In genomic region chr11:22857705-22858440, GRCm38 (mm10) we compare ENCODE assay signal across 8 mouse cellular contexts. TPM values are rescaled to one million over a fixed set of nuclear protein-coding genes. Genes with fewer than 3 reads are reported as not detected.
A peak's percentile ranks its signal among the peaks of the same experiment; 100 is the strongest.
DNase-seq lines count a peak whose midpoint lies in the region; ATAC-seq lines count a peak whose summit lies in the region.

No protein-coding gene starts in this region.

- H3K36me3 ChIP-seq in forebrain, embryonic 15.5 days = no peaks in the 10 kb centered on the region
- no peaks in the 10 kb centered on the region for H3K36me3 ChIP-seq in limb, embryonic 11.5 days (ENCODE audit: control insufficient read depth, insufficient read depth, low read length)
- H3K36me3 ChIP-seq in midbrain, embryonic 16.5 days (ENCODE audit: control insufficient read depth, insufficient read depth, low read length) = no peaks in the 10 kb centered on the region

- H3K27me3 ChIP-seq in forebrain, embryonic 15.5 days = peaks cover 44% of the 10 kb centered on the region
- peaks cover 24% of the 10 kb centered on the region for H3K27me3 ChIP-seq in limb, embryonic 11.5 days (ENCODE audit: control insufficient read depth, insufficient read depth, low read length)
- H3K27me3 ChIP-seq in midbrain, embryonic 16.5 days (ENCODE audit: control insufficient read depth, insufficient read depth, low read depth, low read length) = peaks cover 36% of the 10 kb centered on the region

- 16% methylated on average over 25 of the region's 25 CpGs for WGBS in forebrain, embryonic 15.5 days
- WGBS in limb, embryonic 11.5 days = 18% methylated on average over 25 of the region's 25 CpGs
- WGBS in midbrain, embryonic 16.5 days = 13% methylated on average over 25 of the region's 25 CpGs

- peak; percentile 60 for DNase-seq in adrenal gland, postnatal 10 days
- DNase-seq in adrenal gland, adult 8-10 months = no peak
- peak; percentile 43 for DNase-seq in limb, embryonic 11.5 days (ENCODE audit: low spot score)
- no peak for DNase-seq in ovary, adult 18-20 months (ENCODE audit: low spot score)
- DNase-seq in gastrocnemius, postnatal 10 days = no peak

- H3K9ac ChIP-seq in forebrain, embryonic 15.5 days (replicated peaks) = peak overlapping the region; percentile 47; the same call in 1 of the 2 replicates
- H3K9ac ChIP-seq in limb, embryonic 11.5 days (ENCODE audit: low read length) = no peak overlapping the region
- no peak overlapping the region; the same call in 1 of the 2 replicates for H3K9ac ChIP-seq in midbrain, embryonic 16.5 days (ENCODE audit: low read depth, low read length)

- no peak overlapping the region for H3K27ac ChIP-seq in forebrain, embryonic 15.5 days (replicated peaks)
- H3K27ac ChIP-seq in limb, embryonic 11.5 days (replicated peaks; ENCODE audit: low read depth, low read length) = no peak overlapping the region
- H3K27ac ChIP-seq in midbrain, embryonic 16.5 days (ENCODE audit: low read length) = no peak overlapping the region

- H3K9me3 ChIP-seq in forebrain, embryonic 15.5 days = no peaks in the 10 kb centered on the region
- no peaks in the 10 kb centered on the region for H3K9me3 ChIP-seq in limb, embryonic 11.5 days (ENCODE audit: control insufficient read depth, low read length)
- H3K9me3 ChIP-seq in midbrain, embryonic 16.5 days (replicated peaks; ENCODE audit: control insufficient read depth, low read length, poor library complexity, severe bottlenecking) = no peaks in the 10 kb centered on the region

- peak overlapping the region; percentile 56 for H3K4me3 ChIP-seq in forebrain, embryonic 15.5 days
- peak overlapping the region; percentile 62 for H3K4me3 ChIP-seq in limb, embryonic 11.5 days (ENCODE audit: low read depth, low read length)
- peak overlapping the region; percentile 82 for H3K4me3 ChIP-seq in midbrain, embryonic 16.5 days (ENCODE audit: low read depth, low read length)

- peak; percentile 6 for ATAC-seq in CD4-positive, CD25-positive, alpha-beta regulatory T cell, adult 4 months
- ATAC-seq in forebrain, embryonic 15.5 days (replicated peaks) = no peak
- no peak for ATAC-seq in limb, embryonic 11.5 days (ENCODE audit: insufficient number of reproducible peaks, low FRiP score, low TSS enrichment, low read depth)
- no peak for ATAC-seq in midbrain, embryonic 16.5 days

- H3K4me2 ChIP-seq in forebrain, embryonic 15.5 days (replicated peaks) = peak overlapping the region; percentile 100
- peak overlapping the region; percentile 92 for H3K4me2 ChIP-seq in limb, embryonic 11.5 days (ENCODE audit: low read depth, severe bottlenecking)
- H3K4me2 ChIP-seq in midbrain, embryonic 16.5 days (ENCODE audit: low read length) = peak overlapping the region; percentile 100

- H3K4me1 ChIP-seq in forebrain, embryonic 15.5 days = peaks cover 26% of the 10 kb centered on the region
- H3K4me1 ChIP-seq in limb, embryonic 11.5 days (ENCODE audit: control insufficient read depth, insufficient read depth, low read length) = no peaks in the 10 kb centered on the region; the same call in 1 of the 2 replicates
- H3K4me1 ChIP-seq in midbrain, embryonic 16.5 days (ENCODE audit: control insufficient read depth, insufficient read depth, low read length) = peaks cover 17% of the 10 kb centered on the region

RNA-seq across cellular contexts. Expression of gene B3gnt2, which starts 2.9 kb away (rescaled TPM):
- total RNA-seq in adrenal gland, postnatal 10 days (2021) = 10 to 100 TPM; 30.1 to 36.3 TPM
- 100 to 1,000 TPM in 1 of 4 experiments, 10 to 100 TPM in 3; 55.0 to 101 (median 68.4) TPM for total RNA-seq in adrenal gland, adult 8-10 months (2022)
- 10 to 100 TPM in 1 of 2 experiments, 1 to 10 TPM in 1; 7.0 to 16.4 TPM for polyA plus RNA-seq in CD4-positive, CD25-positive, alpha-beta regulatory T cell, adult 4 months (2017; shearing (Covaris generic))
- 1.9 and 2.3 TPM in 2 replicates for polyA plus RNA-seq in forebrain, embryonic 15.5 days (2015; fragmentation: Nextera tagmentation; extraction: Ambion mirVana)
- polyA plus RNA-seq in limb, embryonic 11.5 days (2014; fragmentation: Nextera tagmentation; extraction: Ambion mirVana) = 2.9 and 3.0 TPM in 2 replicates
- 1.6 and 3.5 TPM in 2 replicates for polyA plus RNA-seq in midbrain, embryonic 16.5 days (2015; fragmentation: Nextera tagmentation; extraction: Ambion mirVana)
- total RNA-seq in gastrocnemius, postnatal 10 days (2021) = 1 to 10 TPM; 4.0 to 4.4 TPM

Comparison
In these comparisons a context has a peak if more than half of its experiments do, and no peak if none do; other contexts are left out.
1. DNase-seq: peak in adrenal gland, postnatal 10 days (single experiment) and limb, embryonic 11.5 days (single experiment); none in adrenal gland, adult 8-10 months (single experiment), ovary, adult 18-20 months (single experiment) and gastrocnemius, postnatal 10 days (single experiment).
2. Peak in every context shown above with its lines, with median percentiles within 50 percentile points of each other: H3K4me2 ChIP-seq and H3K4me3 ChIP-seq.